Mouse (Mus musculus) lung, postnatal 0 days (tissue): ENCODE results near the gene Klk13. TPM values are rescaled to one million over a fixed set of nuclear protein-coding genes. Genes with fewer than 3 reads are reported as not detected.
A peak's percentile ranks its signal among the peaks of the same experiment; 100 is the strongest.

Experiments used
- ATAC-seq: fragments of 200-750 bp; cut with Nextera tagmentation; 2 replicates; pipeline ENCODE4 v1.8.0; 2017; ENCODE audit warnings: moderate library complexity
- DNase-seq: peaks from one replicate; pipeline ENCODE4 v3.0.0-alpha.2; 2016; ENCODE audit warnings: low spot score
- H3K27ac ChIP-seq: fragments of 300-500 bp; sonication (generic); 2 replicates; pipeline ENCODE4 v1.5.1; 2014; ENCODE audit warnings: antibody characterized with exemption, mild to moderate bottlenecking, low read length, mixed read lengths
- H3K27me3 ChIP-seq: fragments of 300-500 bp; sonication (generic); replicated peaks from 2 replicates; pipeline ENCODE4 v1.6.1; 2014; ENCODE audit warnings: low read length, mixed read lengths; ENCODE audit not compliant: insufficient read depth
- H3K36me3 ChIP-seq: fragments of 300-500 bp; sonication (generic); 2 replicates; pipeline ENCODE4 v1.6.1; 2014; ENCODE audit warnings: low read length, mixed read lengths; ENCODE audit not compliant: insufficient read depth
- H3K4me1 ChIP-seq: fragments of 300-500 bp; sonication (generic); 2 replicates; pipeline ENCODE4 v1.6.1; 2014; ENCODE audit warnings: antibody characterized with exemption, low read depth, low read length, mixed read lengths; ENCODE audit not compliant: insufficient read depth
- H3K4me2 ChIP-seq: fragments of 300-500 bp; sonication (generic); replicated peaks from 2 replicates; pipeline ENCODE4 v1.6.1; 2014; ENCODE audit warnings: low read depth, mild to moderate bottlenecking, low read length, moderate library complexity, mixed read lengths
- H3K4me3 ChIP-seq: fragments of 300-500 bp; sonication (generic); 2 replicates; pipeline ENCODE4 v1.5.1; 2014; ENCODE audit warnings: low read depth, low read length
- H3K9ac ChIP-seq: fragments of 300-500 bp; sonication (generic); replicated peaks from 2 replicates; pipeline ENCODE4 v1.6.1; 2014; ENCODE audit warnings: low read depth, mild to moderate bottlenecking
- H3K9me3 ChIP-seq: fragments of 300-500 bp; sonication (generic); 2 replicates; pipeline ENCODE4 v1.6.1; 2016; ENCODE audit warnings: low read length, mixed read lengths
- CTCF ChIP-seq: IDR thresholded peaks from 2 replicates; pipeline ENCODE4 v1.5.1; 2016; ENCODE audit warnings: antibody characterized with exemption, mild to moderate bottlenecking
- EP300 ChIP-seq: IDR thresholded peaks from 2 replicates; pipeline ENCODE4 v1.6.1; 2016; ENCODE audit warnings: antibody characterized with exemption, mild to moderate bottlenecking, control low read depth
- WGBS: fragments of 180-500 bp; shearing (Covaris S2); extraction: QIAGEN DNeasy Blood & Tissue Kit; methylation state at CpG from one replicate; pipeline ENCODE4 v1.1.7; 2014; 5-methylcytosine and 5-hydroxymethylcytosine counted together
- polyA plus RNA-seq: library from polyadenylated mRNA; unstranded; fragments of >200 nt; fragmentation: Nextera tagmentation; extraction: Ambion mirVana; gene quantifications from 2 replicates; pipeline ENCODE4 v1.2.1, GENCODE M21; 2015

Klk13 gene
- polyA plus RNA-seq, 1 experiment from 2014 or later, result 6.3 TPM

DNA sequence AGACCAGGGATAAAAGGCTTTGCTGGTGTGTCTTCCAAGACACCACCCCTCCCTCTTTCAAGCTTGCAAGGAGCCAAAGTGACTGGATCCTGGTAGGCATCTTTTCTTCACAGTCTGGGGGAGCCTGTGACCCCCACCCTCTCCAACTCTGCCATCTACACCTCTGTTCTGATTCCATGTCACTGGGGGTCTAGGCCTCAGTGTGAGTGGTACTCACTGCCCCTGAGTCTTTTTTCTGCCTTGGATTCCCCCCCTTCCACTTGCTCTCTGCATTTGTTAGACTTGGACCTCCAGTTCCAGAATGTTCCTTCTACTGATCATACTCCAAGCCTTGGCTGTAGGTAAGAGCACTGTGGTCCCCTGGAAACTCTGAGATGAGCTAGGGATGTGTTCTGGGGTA lies 22.2 kb upstream of the Klk13 start, which contains the start of gene Klk14:
Gene Klk14 (plus strand): TSS at position 301 of the 400 bp plus-strand sequence.
- Histone ChIP-seq H3K4me1 (0 out of 2 replicates have a peak, but pooled peaks cover 3% of the 10 kb centered on the region), H3K9ac (no peak within 1 kb of the TSS), H3K9me3 (no peaks in the 10 kb centered on the region), H3K4me3 (no peak within 1 kb of the TSS), H3K36me3 (no peaks in the 10 kb centered on the region), H3K4me2 (no peak within 1 kb of the TSS), H3K27me3 (no peaks in the 10 kb centered on the region), H3K27ac (no peak within 1 kb of the TSS)
- DNase-seq, result no peak
- no peak for ATAC-seq
- TF ChIP-seq CTCF (no peak), EP300 (no peak)

DNA sequence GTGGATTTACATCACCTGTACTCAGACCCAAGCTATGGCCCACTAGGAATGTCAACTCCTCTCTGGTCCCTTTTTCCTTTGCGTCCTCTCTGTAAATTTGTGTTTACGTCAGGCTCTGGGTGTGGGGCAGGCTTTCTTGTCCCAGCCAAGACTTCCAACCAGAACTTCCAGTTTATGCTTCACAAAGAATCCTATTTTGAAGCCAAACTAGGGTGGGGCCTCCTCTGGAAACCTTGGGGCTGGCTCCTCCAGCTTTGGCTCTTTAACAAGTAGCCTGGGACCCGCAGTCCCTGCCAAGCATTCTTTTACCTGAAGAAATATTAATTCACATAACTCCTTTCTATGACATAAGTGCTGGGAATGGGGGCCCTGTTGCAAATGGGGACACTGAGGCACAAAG lies 2.3 kb upstream of the Klk13 start:
- ATAC-seq (peak; percentile 4; the same call in 1 of the 2 replicates), DNase-seq (peak; percentile 63)
- Histone ChIP-seq H3K27me3 (no peaks in the 10 kb centered on the region), H3K4me2 (no peak overlapping the region), H3K4me1 (no peaks in the 10 kb centered on the region; the same call in none of the 2 replicates), H3K36me3 (no peaks in the 10 kb centered on the region), H3K4me3 (no peak overlapping the region), H3K9ac (no peak overlapping the region), H3K9me3 (no peaks in the 10 kb centered on the region), H3K27ac (no peak overlapping the region)
- WGBS, result 63% methylated on average over 3 of the region's 3 CpGs
- TF ChIP-seq EP300, result no peak
- no peak for TF ChIP-seq CTCF

DNA sequence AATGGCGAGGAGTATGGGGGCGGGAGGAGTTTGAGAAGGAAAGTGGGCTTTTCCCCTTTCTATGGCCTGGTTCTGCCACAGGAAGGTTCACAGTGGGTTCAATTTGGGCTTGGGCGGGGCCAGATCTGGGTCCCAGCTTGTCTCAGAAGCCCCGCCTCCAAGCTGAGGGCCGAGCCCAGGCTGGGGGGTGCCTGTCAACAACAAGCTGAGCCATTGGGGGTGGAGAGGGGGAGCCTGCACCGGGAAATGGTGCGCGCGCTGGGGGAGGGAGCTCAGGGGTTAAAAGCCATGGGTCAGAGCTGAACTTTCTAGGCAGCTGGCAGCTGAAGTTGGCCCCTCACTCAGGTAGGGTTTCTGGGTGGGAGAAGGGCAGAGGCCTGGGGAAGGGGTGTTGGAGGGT lies 550 bp downstream of the Klk13 start:
- DNase-seq, result peak; percentile 5
- no peak overlapping the region for H3K27ac ChIP-seq

DNA sequence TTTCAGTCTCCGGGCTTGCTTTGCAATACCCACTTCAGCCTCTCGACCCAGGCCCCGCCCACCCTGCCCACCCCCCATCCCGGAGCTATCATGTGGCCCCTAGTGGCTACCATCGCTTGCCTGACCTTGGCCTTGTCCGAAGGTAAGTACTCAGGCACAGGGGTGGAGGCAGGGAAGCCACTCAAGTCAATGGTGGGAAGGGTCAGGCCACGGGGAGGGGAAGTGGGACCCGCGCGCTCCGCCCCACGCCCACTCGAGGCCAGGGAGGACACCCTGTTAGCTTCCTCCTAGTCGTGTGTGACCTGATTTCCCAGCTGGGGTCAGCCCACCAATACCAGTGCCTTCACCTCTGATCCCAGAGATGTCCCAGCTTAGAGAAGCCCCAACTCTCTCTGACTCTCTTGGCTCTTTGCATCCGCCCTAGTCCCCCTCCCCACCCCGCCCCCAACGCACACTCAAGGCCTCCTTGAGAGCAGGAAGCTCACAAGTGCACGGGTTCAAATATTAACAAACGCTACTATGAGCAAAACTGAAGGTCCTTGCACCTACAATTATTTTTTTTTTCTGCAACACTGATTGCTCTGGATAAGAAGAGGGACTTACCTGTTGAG lies 1.5 kb downstream of the Klk13 start:
- H3K36me3 ChIP-seq, result no peaks in the 10 kb centered on the region
- H3K9me3 ChIP-seq, result no peaks in the 10 kb centered on the region
- no peaks in the 10 kb centered on the region; the same call in none of the 2 replicates for H3K4me1 ChIP-seq
- H3K4me3 ChIP-seq, result no peak overlapping the region
- WGBS, result 4% methylated on average over 18 of the region's 19 CpGs
- H3K4me2 ChIP-seq, result peak overlapping the region; percentile 33; the same call in 1 of the 2 replicates
- ATAC-seq (peak; percentile 73), DNase-seq (peak; percentile 28)
- H3K9ac ChIP-seq, result no peak overlapping the region
- H3K27me3 ChIP-seq, result no peaks in the 10 kb centered on the region
- peak overlapping the region; percentile 43; the same call in 1 of the 2 replicates for H3K27ac ChIP-seq
- TF ChIP-seq EP300, result no peak
- TF ChIP-seq CTCF, result no peak

More for the DNA sequence above, 550 bp downstream of the Klk13 start:
- TF ChIP-seq CTCF (no peak), EP300 (no peak)
- H3K4me3 ChIP-seq, result no peak overlapping the region
- H3K4me1 ChIP-seq, result no peaks in the 10 kb centered on the region; the same call in none of the 2 replicates
- WGBS, result 8% methylated on average over 9 of the region's 9 CpGs
- no peak for ATAC-seq
- no peak overlapping the region for H3K9ac ChIP-seq
- H3K27me3 ChIP-seq, result no peaks in the 10 kb centered on the region
- no peaks in the 10 kb centered on the region for H3K9me3 ChIP-seq
- no peaks in the 10 kb centered on the region for H3K36me3 ChIP-seq
- peak overlapping the region; percentile 33; the same call in 1 of the 2 replicates for H3K4me2 ChIP-seq

GRCm38 (mm10) chr7:43747788-43748187 lies 35.4 kb downstream of the Klk13 start:
- H3K4me2 ChIP-seq, result no peak overlapping the region
- H3K27me3 ChIP-seq, result no peaks in the 10 kb centered on the region
- DNase-seq (peak; percentile 79), ATAC-seq (peak; percentile 74)
- H3K36me3 ChIP-seq, result no peaks in the 10 kb centered on the region
- H3K27ac ChIP-seq, result peak overlapping the region; percentile 51
- TF ChIP-seq CTCF (no peak), EP300 (peak; percentile 58)
- WGBS, result 25% methylated on average over 1 of the region's 1 CpGs
- no peak overlapping the region for H3K4me3 ChIP-seq
- H3K9me3 ChIP-seq, result no peaks in the 10 kb centered on the region
- H3K9ac ChIP-seq, result no peak overlapping the region
- no peaks in the 10 kb centered on the region for H3K4me1 ChIP-seq

- no peak overlapping the region for H3K4me3 ChIP-seq
- no peak overlapping the region for H3K9ac ChIP-seq
- no peak overlapping the region for H3K27ac ChIP-seq
- 51% methylated on average over 2 of the region's 2 CpGs for WGBS
- TF ChIP-seq CTCF (no peak), EP300 (no peak)
- ATAC-seq (no peak), DNase-seq (no peak)
- no peaks in the 10 kb centered on the region for H3K36me3 ChIP-seq
- H3K4me2 ChIP-seq, result no peak overlapping the region
- H3K27me3 ChIP-seq, result no peaks in the 10 kb centered on the region
- no peaks in the 10 kb centered on the region for H3K9me3 ChIP-seq
- H3K4me1 ChIP-seq, result no peaks in the 10 kb centered on the region
These were observed 40.4 kb downstream of the Klk13 start for GRCm38 (mm10) chr7:43752806-43753205.
